Mouse (Mus musculus): Measurements from ENCODE around the gene Trim54. TPM values are rescaled to one million over a fixed set of nuclear protein-coding genes. Genes with fewer than 3 reads are reported as not detected.
A peak's percentile ranks its signal among the peaks of the same experiment; 100 is the strongest.

Gene Trim54
- total and polyA plus RNA-seq, 3 experiments: not detected

- peaks cover 53% of the 10 kb centered on the region for H3K36me3 ChIP-seq (replicated peaks)
- peaks cover 12% of the 10 kb centered on the region for H3K4me1 ChIP-seq (ENCODE audit: insufficient read depth, low read depth, low read length)
- H3K4me3 ChIP-seq (ENCODE audit: low read depth, low read length): no peak overlapping the region
- ATAC-seq (ENCODE audit: extremely low read depth, insufficient number of reproducible peaks, low FRiP score, poor library complexity, severe bottlenecking) (no peak), DNase-seq (ENCODE audit: low spot score) (no peak)
- TF ChIP-seq TAL1 (conservative IDR thresholded peaks at IDR 0.05; ENCODE audit: low read depth, low read length) (no peak), POLR2AphosphoS5 (IDR thresholded peaks at IDR 0.05; ENCODE audit: insufficient replicate concordance, low read depth, low read length) (no peak), GATA2 (IDR thresholded peaks at IDR 0.05; ENCODE audit: borderline replicate concordance, low read depth, low read length) (no peak), CTCF (IDR thresholded peaks at IDR 0.05; ENCODE audit: low read depth, low read length) (no peak), GATA1 (IDR thresholded peaks at IDR 0.05; ENCODE audit: borderline replicate concordance, low read length) (no peak)
- peaks cover 11% of the 10 kb centered on the region; the same call in 1 of the 2 replicates for H3K27me3 ChIP-seq (ENCODE audit: insufficient read depth, low read length)
- no peaks in the 10 kb centered on the region for H3K9me3 ChIP-seq (replicated peaks)
Measured at GRCm38 (mm10) chr5:31080059-31080794, 36.3 kb upstream of the Trim54 start.

DNA sequence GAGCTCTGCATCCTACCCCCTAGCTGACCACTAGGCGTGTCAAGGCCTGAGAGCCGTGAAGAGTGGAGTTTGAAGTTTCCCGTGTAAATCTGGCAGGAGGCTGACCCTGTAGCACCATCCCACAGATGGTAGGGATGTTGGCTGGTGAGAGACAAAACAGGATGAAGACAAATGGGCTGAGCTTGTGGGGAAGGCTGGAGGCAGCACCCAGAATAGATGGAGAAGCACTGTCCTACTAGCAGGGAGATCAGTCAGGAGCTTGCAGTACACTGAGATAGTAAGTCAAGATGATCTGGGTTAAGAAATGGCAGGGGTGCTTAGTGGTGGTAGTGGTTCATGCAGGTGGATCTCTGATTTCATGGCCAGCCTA, 35.7 kb upstream of the Trim54 start:
- Histone ChIP-seq H3K27me3 (ENCODE audit: insufficient read depth, low read length) (peaks cover 14% of the 10 kb centered on the region), H3K4me3 (ENCODE audit: low read depth, low read length) (no peak overlapping the region), H3K4me1 (ENCODE audit: insufficient read depth, low read depth, low read length) (peaks cover 12% of the 10 kb centered on the region), H3K36me3 (replicated peaks) (peaks cover 48% of the 10 kb centered on the region), H3K9me3 (replicated peaks) (no peaks in the 10 kb centered on the region)
- TF ChIP-seq TAL1 (conservative IDR thresholded peaks at IDR 0.05; ENCODE audit: low read depth, low read length) (no peak), CTCF (IDR thresholded peaks at IDR 0.05; ENCODE audit: low read depth, low read length) (no peak), GATA2 (IDR thresholded peaks at IDR 0.05; ENCODE audit: borderline replicate concordance, low read depth, low read length) (no peak), GATA1 (IDR thresholded peaks at IDR 0.05; ENCODE audit: borderline replicate concordance, low read length) (no peak), POLR2AphosphoS5 (IDR thresholded peaks at IDR 0.05; ENCODE audit: insufficient replicate concordance, low read depth, low read length) (no peak)
- DNase-seq (ENCODE audit: low spot score): no peak
- ATAC-seq (ENCODE audit: extremely low read depth, insufficient number of reproducible peaks, low FRiP score, poor library complexity, severe bottlenecking): no peak

DNA sequence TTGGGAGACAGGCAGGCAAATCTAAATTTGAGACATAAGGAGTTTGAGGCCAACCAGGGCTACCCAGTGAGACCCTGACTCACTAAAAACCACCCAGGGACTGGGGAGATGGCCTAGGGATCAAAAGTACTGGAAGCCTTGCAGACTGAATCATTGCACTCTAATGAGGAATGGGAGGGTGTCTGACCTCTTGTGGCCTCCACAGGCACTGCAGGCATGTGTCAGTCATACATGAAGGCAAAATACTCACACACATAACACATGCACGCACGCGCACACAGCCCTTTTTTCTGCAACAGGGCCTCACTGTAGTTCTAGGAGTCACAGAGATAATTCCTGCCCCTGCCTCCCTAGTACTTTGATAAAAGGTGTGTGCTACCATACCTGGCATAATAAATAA, 35.1 kb upstream of the Trim54 start:
- no peak overlapping the region for H3K4me3 ChIP-seq (ENCODE audit: low read depth, low read length)
- no peaks in the 10 kb centered on the region for H3K9me3 ChIP-seq (replicated peaks)
- DNase-seq (ENCODE audit: low spot score): peak; percentile 23
- no peak for ATAC-seq (ENCODE audit: extremely low read depth, insufficient number of reproducible peaks, low FRiP score, poor library complexity, severe bottlenecking)
- peaks cover 42% of the 10 kb centered on the region for H3K36me3 ChIP-seq (replicated peaks)
- H3K27me3 ChIP-seq (ENCODE audit: insufficient read depth, low read length): peaks cover 20% of the 10 kb centered on the region
- TF ChIP-seq CTCF (IDR thresholded peaks at IDR 0.05; ENCODE audit: low read depth, low read length): peak; percentile 88
- TF ChIP-seq GATA1 (IDR thresholded peaks at IDR 0.05; ENCODE audit: borderline replicate concordance, low read length): no peak
- H3K4me1 ChIP-seq (ENCODE audit: insufficient read depth, low read depth, low read length): peaks cover 12% of the 10 kb centered on the region

DNA sequence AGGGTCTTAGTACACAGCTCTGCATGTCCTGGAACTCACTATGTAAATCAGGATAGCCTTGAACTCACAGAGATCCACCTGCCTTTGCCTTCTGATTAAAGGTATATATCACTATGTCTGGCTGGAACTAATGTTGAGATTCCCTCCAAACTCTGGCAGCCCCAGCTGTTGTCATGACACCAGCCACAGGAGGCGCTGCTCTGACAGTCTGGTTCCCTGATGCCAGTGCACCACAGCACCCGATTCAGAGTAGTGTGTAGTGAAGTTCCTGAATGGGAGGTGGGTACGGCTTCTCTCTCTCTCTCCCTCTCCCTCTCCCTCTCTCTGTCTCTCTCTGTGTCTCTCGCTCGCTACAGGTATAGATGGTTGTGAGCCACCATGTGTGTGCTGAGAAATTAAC, 34.2 kb upstream of the Trim54 start:
- ATAC-seq (ENCODE audit: extremely low read depth, insufficient number of reproducible peaks, low FRiP score, poor library complexity, severe bottlenecking) (no peak), DNase-seq (ENCODE audit: low spot score) (peak; percentile 30)
- H3K27me3 ChIP-seq (ENCODE audit: insufficient read depth, low read length): peaks cover 27% of the 10 kb centered on the region
- no peaks in the 10 kb centered on the region for H3K9me3 ChIP-seq (replicated peaks)
- peaks cover 32% of the 10 kb centered on the region for H3K36me3 ChIP-seq (replicated peaks)
- no peak overlapping the region for H3K4me3 ChIP-seq (ENCODE audit: low read depth, low read length)
- peaks cover 12% of the 10 kb centered on the region for H3K4me1 ChIP-seq (ENCODE audit: insufficient read depth, low read depth, low read length)
- TF ChIP-seq GATA1 (IDR thresholded peaks at IDR 0.05; ENCODE audit: borderline replicate concordance, low read length): no peak
- no peak for TF ChIP-seq POLR2AphosphoS5 (IDR thresholded peaks at IDR 0.05; ENCODE audit: insufficient replicate concordance, low read depth, low read length)
- no peak for TF ChIP-seq CTCF (IDR thresholded peaks at IDR 0.05; ENCODE audit: low read depth, low read length)
- no peak for TF ChIP-seq TAL1 (conservative IDR thresholded peaks at IDR 0.05; ENCODE audit: low read depth, low read length)
- no peak for TF ChIP-seq GATA2 (IDR thresholded peaks at IDR 0.05; ENCODE audit: borderline replicate concordance, low read depth, low read length)

DNA sequence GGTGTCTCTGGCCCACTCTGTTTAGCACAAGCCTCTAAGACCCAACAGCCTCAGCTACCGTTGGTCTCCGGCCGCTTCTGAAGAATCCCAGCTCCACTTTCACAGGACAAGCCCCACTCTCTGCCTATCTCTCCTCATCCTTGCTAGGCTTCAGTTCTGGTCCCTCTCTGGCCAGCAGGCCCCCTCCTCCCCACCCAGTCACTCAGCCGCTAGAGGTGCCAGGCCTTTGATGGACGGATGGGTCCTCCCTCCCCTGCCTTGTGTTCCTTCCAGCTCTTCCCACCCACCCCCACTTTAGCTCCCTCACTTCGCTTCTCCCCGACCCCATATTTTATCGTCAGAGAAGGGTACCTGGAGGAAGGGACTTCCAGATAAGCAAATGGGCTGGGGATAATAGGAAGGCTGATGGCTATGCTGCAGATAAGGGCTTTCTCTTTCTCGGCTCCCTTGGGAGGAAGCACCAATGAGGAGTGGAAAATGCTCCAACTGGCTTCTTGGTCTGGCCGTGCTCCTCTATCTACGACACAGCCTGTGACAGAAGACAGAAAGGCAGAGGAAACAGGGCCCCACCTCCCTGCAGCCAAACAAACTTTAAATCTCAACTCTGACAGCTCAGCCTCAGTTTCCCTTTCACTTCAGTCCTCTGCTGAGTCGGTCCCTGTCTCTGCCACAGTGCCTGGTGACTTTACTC, 33.4 kb upstream of the Trim54 start:
- no peak for DNase-seq (ENCODE audit: low spot score)
- Histone ChIP-seq H3K4me3 (ENCODE audit: low read depth, low read length) (no peak overlapping the region), H3K4me1 (ENCODE audit: insufficient read depth, low read depth, low read length) (peaks cover 12% of the 10 kb centered on the region), H3K27me3 (ENCODE audit: insufficient read depth, low read length) (peaks cover 33% of the 10 kb centered on the region), H3K36me3 (replicated peaks) (peaks cover 25% of the 10 kb centered on the region), H3K9me3 (replicated peaks) (no peaks in the 10 kb centered on the region)
- TF ChIP-seq GATA1 (IDR thresholded peaks at IDR 0.05; ENCODE audit: borderline replicate concordance, low read length) (no peak), GATA2 (IDR thresholded peaks at IDR 0.05; ENCODE audit: borderline replicate concordance, low read depth, low read length) (no peak), CTCF (IDR thresholded peaks at IDR 0.05; ENCODE audit: low read depth, low read length) (no peak), TAL1 (conservative IDR thresholded peaks at IDR 0.05; ENCODE audit: low read depth, low read length) (no peak), POLR2AphosphoS5 (IDR thresholded peaks at IDR 0.05; ENCODE audit: insufficient replicate concordance, low read depth, low read length) (no peak)
- ATAC-seq (ENCODE audit: extremely low read depth, insufficient number of reproducible peaks, low FRiP score, poor library complexity, severe bottlenecking): no peak

DNA sequence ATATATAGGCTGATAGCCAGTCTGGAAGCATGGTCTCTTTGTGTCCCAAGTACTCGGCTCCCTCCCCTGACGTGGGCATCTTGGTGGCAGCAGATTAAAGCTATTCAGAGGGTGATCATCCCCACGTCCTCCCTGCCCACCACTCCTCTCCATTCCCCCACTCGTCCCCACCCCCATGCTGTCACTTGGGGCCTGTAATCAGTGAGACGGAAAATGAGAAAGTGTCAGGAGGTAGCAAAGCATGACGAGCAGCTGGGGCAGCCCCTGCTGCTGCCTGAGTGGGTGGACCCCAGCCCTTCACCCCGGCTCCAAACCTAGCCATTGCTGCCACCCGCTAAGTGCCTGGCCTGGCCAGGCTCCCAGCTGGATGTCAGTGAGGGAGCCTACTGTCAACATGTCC, 32.6 kb upstream of the Trim54 start:
- H3K27me3 ChIP-seq (ENCODE audit: insufficient read depth, low read length): peaks cover 39% of the 10 kb centered on the region
- ATAC-seq (ENCODE audit: extremely low read depth, insufficient number of reproducible peaks, low FRiP score, poor library complexity, severe bottlenecking) (no peak), DNase-seq (ENCODE audit: low spot score) (no peak)
- no peak overlapping the region for H3K4me3 ChIP-seq (ENCODE audit: low read depth, low read length)
- no peaks in the 10 kb centered on the region for H3K9me3 ChIP-seq (replicated peaks)
- TF ChIP-seq CTCF (IDR thresholded peaks at IDR 0.05; ENCODE audit: low read depth, low read length): no peak
- no peak for TF ChIP-seq GATA1 (IDR thresholded peaks at IDR 0.05; ENCODE audit: borderline replicate concordance, low read length)
- no peak for TF ChIP-seq GATA2 (IDR thresholded peaks at IDR 0.05; ENCODE audit: borderline replicate concordance, low read depth, low read length)
- TF ChIP-seq TAL1 (conservative IDR thresholded peaks at IDR 0.05; ENCODE audit: low read depth, low read length): no peak
- no peak for TF ChIP-seq POLR2AphosphoS5 (IDR thresholded peaks at IDR 0.05; ENCODE audit: insufficient replicate concordance, low read depth, low read length)
- peaks cover 12% of the 10 kb centered on the region for H3K4me1 ChIP-seq (ENCODE audit: insufficient read depth, low read depth, low read length)
- peaks cover 16% of the 10 kb centered on the region for H3K36me3 ChIP-seq (replicated peaks)
